Mouse (Mus musculus): Measurements from ENCODE around the gene Txnrd1. TPM values are rescaled to one million over a fixed set of nuclear protein-coding genes. Genes with fewer than 3 reads are reported as not detected.

The Txnrd1 gene
- polyA plus RNA-seq, 1 experiment from 2014 or later = 166 TPM

DNA sequence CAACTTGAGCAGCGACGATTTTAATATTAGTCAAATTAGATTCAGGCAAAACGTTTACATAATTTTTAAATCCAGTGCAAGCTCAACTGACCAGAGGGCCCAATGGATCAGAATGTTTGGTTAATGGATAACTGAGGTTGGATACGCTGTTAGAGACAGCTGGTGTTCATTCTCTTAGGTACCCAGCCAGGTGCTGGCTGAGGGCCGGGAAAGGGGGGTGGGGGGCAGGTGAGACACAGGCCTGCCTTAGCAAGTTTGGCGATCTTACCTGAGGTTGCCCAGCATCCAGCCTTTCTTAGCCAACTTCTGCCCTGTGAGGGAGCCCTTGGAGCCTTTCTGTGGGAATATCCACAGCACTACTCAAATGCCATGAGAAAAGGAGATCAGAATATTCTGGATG is 28.6 kb upstream of the Txnrd1 start:
- Histone ChIP-seq H3K27ac (no peak overlapping the region), H3K36me3 (no peaks in the 10 kb centered on the region), H3K4me2 (replicated peaks) (no peak overlapping the region), H3K9ac (no peak overlapping the region), H3K4me3 (no peak overlapping the region), H3K4me1 (0 out of 2 replicates have a peak, but pooled peaks cover 7% of the 10 kb centered on the region), H3K9me3 (no peaks in the 10 kb centered on the region), H3K27me3 (replicated peaks) (no peaks in the 10 kb centered on the region)
- WGBS = 83% methylated on average over 6 of the region's 6 CpGs
- ATAC-seq (ENCODE audit: low FRiP score, low read depth) = no peak

DNA sequence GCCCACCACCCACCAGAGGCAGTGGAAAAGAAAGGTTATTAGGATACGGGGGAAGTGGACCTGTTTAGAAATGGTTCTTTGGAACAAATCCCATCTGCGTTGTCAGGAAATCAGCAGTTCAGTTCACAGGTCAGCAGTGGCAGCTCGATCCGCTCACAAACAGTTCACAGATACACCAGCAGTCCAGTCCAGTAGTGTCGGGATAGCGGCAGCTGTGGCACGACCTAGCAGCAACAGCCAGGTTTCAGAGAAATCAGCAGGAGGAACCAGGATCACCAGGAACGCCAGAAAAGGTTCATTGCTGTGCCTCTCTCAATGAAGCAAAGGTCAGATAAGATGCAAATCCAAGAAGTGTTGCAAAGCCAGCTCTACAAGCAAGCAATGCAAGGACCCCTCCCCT is 27.3 kb upstream of the Txnrd1 start:
- WGBS = 88% methylated on average over 8 of the region's 8 CpGs
- no peak overlapping the region for H3K4me3 ChIP-seq
- H3K27ac ChIP-seq = no peak overlapping the region
- H3K4me1 ChIP-seq = 0 out of 2 replicates have a peak, but pooled peaks cover 7% of the 10 kb centered on the region
- no peaks in the 10 kb centered on the region for H3K27me3 ChIP-seq (replicated peaks)
- no peak for ATAC-seq (ENCODE audit: low FRiP score, low read depth)
- H3K36me3 ChIP-seq = no peaks in the 10 kb centered on the region
- H3K4me2 ChIP-seq (replicated peaks) = no peak overlapping the region
- no peaks in the 10 kb centered on the region for H3K9me3 ChIP-seq
- no peak overlapping the region for H3K9ac ChIP-seq

DNA sequence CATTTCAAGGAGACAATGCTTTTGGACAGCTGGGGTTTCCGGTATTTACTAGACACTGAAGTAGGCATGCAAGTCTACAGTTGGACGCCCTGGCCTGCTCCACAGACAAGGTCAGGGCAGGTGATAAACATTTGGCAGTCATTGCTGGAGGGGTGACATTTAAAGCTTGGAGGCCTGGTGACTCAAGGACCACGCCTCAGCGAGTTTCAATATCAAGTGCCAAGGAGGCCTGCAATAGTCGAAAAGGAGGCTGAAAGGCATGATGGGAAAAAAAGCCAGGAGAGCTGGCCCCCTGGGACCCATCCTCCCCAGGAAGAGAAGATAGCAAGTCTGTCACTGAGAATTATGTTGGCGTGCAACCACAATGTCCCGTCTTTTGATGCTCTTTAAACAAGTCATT is 26.5 kb upstream of the Txnrd1 start:
- 77% methylated on average over 7 of the region's 7 CpGs for WGBS
- no peak overlapping the region for H3K9ac ChIP-seq
- H3K4me2 ChIP-seq (replicated peaks) = no peak overlapping the region
- H3K9me3 ChIP-seq = no peaks in the 10 kb centered on the region
- no peak overlapping the region for H3K4me3 ChIP-seq
- no peak overlapping the region for H3K27ac ChIP-seq
- 0 out of 2 replicates have a peak, but pooled peaks cover 7% of the 10 kb centered on the region for H3K4me1 ChIP-seq
- no peaks in the 10 kb centered on the region for H3K36me3 ChIP-seq
- no peak for ATAC-seq (ENCODE audit: low FRiP score, low read depth)
- no peaks in the 10 kb centered on the region for H3K27me3 ChIP-seq (replicated peaks)

DNA sequence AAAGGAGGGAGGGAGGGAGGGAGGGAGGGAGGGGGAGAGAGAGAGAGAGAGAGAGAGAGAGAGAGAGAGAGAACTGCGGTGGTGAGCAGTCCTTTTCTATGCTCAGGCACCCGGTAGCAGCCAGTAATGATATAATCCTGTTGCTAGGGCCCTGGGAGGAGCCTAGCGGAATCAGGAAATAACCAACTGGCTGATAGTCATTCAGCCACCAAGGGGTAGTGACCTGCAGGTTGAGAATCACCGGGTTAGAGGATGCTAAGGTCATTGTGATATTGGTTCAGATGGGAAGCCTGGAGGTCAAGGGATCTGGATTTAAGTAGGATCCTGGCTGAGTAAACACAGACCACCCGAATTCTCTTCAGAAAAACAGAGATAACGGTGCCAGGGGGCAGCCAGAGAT is 25.6 kb upstream of the Txnrd1 start:
- 64% methylated on average over 6 of the region's 6 CpGs for WGBS
- no peaks in the 10 kb centered on the region for H3K36me3 ChIP-seq
- no peak overlapping the region for H3K4me2 ChIP-seq (replicated peaks)
- H3K27ac ChIP-seq = no peak overlapping the region
- no peak overlapping the region for H3K9ac ChIP-seq
- H3K4me1 ChIP-seq = 0 out of 2 replicates have a peak, but pooled peaks cover 7% of the 10 kb centered on the region
- no peak for ATAC-seq (ENCODE audit: low FRiP score, low read depth)
- H3K9me3 ChIP-seq = no peaks in the 10 kb centered on the region
- no peaks in the 10 kb centered on the region for H3K27me3 ChIP-seq (replicated peaks)
- no peak overlapping the region for H3K4me3 ChIP-seq

DNA sequence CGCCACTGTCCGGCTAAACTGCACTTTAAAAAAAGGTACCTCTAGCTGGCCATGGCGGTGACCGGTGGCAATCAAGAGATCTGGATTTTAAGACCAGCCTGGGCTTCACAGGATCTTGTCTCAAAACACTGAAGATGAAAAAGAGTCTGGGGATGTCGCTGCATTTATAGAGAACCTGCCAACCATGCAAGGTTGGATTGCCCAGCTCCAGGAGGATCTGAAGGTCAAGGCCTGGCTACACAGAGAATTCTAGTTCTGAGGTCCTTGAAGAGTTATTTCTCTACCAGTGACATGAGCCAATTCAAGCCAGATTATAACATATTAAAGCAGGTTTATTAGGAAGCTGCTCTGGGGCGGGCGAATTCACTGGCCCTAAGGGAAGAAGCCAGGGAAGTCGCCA is 24.9 kb upstream of the Txnrd1 start:
- peaks cover 9% of the 10 kb centered on the region for H3K4me1 ChIP-seq
- WGBS = 76% methylated on average over 8 of the region's 8 CpGs
- no peak overlapping the region for H3K4me3 ChIP-seq
- no peak for ATAC-seq (ENCODE audit: low FRiP score, low read depth)
- no peak overlapping the region for H3K27ac ChIP-seq
- H3K36me3 ChIP-seq = no peaks in the 10 kb centered on the region
- no peaks in the 10 kb centered on the region for H3K9me3 ChIP-seq
- no peak overlapping the region for H3K4me2 ChIP-seq (replicated peaks)
- no peaks in the 10 kb centered on the region for H3K27me3 ChIP-seq (replicated peaks)
- no peak overlapping the region for H3K9ac ChIP-seq

DNA sequence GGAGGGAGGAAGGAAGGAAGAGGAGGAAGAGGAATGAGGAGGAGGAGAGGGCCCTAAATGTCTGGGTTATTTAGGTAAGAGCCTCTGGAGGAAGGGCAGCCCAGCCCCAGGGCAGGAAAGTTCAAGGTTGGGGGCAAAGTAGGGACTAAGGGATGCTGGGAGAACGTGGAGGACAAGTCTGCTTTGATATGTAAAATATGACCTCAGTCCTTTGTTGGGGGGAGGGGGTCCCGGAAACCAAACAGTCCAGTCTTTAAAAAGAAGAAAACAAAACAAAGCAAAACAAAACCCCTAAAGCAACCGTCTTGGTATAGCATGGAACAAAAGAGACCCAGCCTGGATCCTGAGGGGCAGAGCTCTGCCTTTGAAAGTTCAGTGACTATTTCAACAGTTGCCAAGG is 24.4 kb upstream of the Txnrd1 start:
- H3K27ac ChIP-seq = no peak overlapping the region
- H3K4me2 ChIP-seq (replicated peaks) = no peak overlapping the region
- no peaks in the 10 kb centered on the region for H3K36me3 ChIP-seq
- peaks cover 13% of the 10 kb centered on the region for H3K4me1 ChIP-seq
- no peaks in the 10 kb centered on the region for H3K9me3 ChIP-seq
- WGBS = 7% methylated on average over 3 of the region's 3 CpGs
- no peaks in the 10 kb centered on the region for H3K27me3 ChIP-seq (replicated peaks)
- no peak overlapping the region for H3K9ac ChIP-seq
- H3K4me3 ChIP-seq = no peak overlapping the region
- ATAC-seq (ENCODE audit: low FRiP score, low read depth) = no peak

DNA sequence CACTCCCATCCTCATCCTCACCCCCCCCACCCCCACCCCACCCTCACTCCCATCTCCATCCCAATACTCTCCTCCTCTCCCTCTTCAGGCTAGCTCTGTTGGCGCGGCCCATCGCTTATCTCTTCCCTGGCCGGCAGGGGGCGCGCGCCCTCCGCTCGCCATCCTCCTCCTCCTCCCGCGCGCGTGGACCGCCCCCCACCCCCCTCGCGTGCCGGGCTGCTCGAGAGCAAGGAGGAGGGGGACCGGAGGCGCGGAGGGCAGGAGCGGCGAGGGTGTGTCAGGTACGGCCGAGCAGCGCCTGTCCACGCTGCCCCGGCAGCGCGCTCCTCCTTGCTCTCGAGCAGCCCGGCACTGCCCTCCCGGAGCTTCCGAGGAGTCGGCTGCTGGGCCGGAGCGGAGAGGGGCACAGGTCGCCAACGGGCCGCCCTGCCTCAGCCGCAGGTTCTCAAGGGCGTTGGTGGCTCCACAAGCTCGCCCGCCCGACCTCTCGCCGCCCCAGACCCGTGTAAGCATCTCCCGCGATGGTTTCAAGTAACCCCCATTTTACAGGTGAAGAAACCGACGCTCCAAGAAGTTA is 21.8 kb upstream of the Txnrd1 start:
- Histone ChIP-seq H3K9me3 (no peaks in the 10 kb centered on the region), H3K4me1 (peaks cover 13% of the 10 kb centered on the region), H3K9ac (peak overlapping the region; percentile 53), H3K27ac (no peak overlapping the region), H3K4me2 (replicated peaks) (peak overlapping the region; percentile 76), H3K27me3 (replicated peaks) (no peaks in the 10 kb centered on the region), H3K36me3 (no peaks in the 10 kb centered on the region), H3K4me3 (peak overlapping the region; percentile 54)
- WGBS = 6% methylated on average over 43 of the region's 52 CpGs
- peak; percentile 74 for ATAC-seq (ENCODE audit: low FRiP score, low read depth)

DNA sequence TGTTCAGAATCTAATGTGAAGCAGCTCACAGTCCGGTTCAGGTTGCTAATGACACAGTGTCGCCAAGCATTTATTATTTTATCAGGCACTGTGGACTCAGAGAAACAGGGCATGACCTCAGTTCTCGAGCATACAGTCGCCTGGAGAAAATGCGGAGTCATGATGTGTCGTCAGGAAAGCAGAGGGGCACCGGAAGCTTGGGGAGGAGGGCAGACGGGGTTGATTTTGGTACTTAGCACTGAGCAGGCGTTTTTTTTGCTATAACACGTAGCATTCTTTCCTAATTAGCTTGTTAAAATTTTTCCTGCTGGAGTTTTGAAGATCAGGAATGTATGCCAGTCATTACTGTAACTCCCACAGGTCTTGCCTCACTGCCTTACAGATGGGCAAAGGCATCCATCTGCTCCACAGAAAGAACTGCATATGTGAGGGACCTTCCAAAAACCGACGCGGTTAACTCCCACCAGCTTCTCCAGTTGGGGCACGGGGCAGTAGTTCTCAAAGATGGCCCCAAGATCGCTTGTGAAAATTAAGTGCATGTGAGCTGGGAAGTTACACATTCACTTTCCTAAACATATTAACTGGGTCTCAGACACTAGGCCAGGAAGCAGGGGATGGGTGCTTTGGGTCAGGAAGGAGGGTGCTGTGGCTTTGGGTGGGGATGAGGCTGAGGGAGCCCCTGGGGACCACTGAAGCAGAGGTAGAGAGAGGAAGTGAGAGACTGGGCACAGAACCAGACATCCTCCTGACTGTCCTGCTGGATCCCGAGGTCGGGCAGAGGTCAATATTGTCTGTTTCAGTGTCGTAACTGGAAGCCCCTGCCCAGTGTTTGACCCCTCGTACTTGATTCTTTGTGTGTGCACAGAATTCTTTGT is 19.4 kb upstream of the Txnrd1 start:
- ATAC-seq (ENCODE audit: low FRiP score, low read depth) = no peak
- no peak overlapping the region for H3K27ac ChIP-seq
- no peak overlapping the region for H3K4me3 ChIP-seq
- H3K27me3 ChIP-seq (replicated peaks) = no peaks in the 10 kb centered on the region
- peaks cover 11% of the 10 kb centered on the region for H3K4me1 ChIP-seq
- H3K9ac ChIP-seq = no peak overlapping the region
- H3K4me2 ChIP-seq (replicated peaks) = no peak overlapping the region
- no peaks in the 10 kb centered on the region for H3K36me3 ChIP-seq
- 34% methylated on average over 19 of the region's 19 CpGs for WGBS
- no peaks in the 10 kb centered on the region for H3K9me3 ChIP-seq

DNA sequence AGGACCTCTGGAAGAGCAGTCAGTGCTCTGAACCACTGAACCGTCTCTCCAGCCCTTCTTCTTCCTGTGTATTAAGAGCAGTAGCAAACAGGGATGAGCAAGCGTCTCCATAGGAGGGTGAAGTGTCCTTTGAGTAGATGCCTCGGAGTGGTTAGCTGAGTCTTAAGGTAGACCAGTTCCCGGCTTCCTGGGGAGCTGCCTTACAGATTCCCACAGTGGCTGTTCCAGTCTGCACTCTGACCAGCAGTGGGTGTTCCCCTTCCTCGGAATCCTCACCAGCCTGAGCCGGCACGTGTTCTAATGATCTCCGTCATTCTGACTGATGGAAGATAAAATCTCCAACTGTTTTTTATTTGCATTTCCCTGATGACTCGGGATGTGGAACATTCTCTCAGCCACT is 17.3 kb upstream of the Txnrd1 start:
- Histone ChIP-seq H3K27ac (no peak overlapping the region), H3K4me3 (no peak overlapping the region), H3K36me3 (no peaks in the 10 kb centered on the region), H3K4me1 (peaks cover 11% of the 10 kb centered on the region), H3K4me2 (replicated peaks) (no peak overlapping the region), H3K9me3 (no peaks in the 10 kb centered on the region), H3K27me3 (replicated peaks) (no peaks in the 10 kb centered on the region), H3K9ac (no peak overlapping the region)
- no peak for ATAC-seq (ENCODE audit: low FRiP score, low read depth)
- 78% methylated on average over 9 of the region's 9 CpGs for WGBS

DNA sequence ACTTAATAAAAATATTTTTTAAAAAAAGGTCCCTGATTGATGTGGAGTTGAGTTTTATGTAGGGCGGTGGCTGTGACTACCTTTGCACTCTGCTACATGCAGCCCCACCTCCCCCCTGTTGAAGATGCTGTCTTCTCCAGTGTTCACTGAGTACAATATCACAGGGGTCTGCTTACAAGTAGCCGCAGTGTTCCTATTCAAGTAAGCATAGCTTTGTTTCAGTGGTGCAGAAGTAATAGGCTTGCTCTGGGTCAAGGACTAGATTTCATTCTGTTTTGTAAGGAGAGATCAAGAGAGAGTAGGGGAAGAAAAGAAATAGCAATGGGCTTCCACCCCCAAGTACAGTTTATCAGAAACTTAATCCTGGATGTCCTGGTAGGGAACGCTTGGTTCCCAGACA is 16.2 kb upstream of the Txnrd1 start:
- H3K27ac ChIP-seq = no peak overlapping the region
- H3K9me3 ChIP-seq = no peaks in the 10 kb centered on the region
- WGBS = 45% methylated on average over 3 of the region's 3 CpGs
- no peak overlapping the region for H3K4me3 ChIP-seq
- no peak overlapping the region for H3K9ac ChIP-seq
- no peak for ATAC-seq (ENCODE audit: low FRiP score, low read depth)
- no peak overlapping the region for H3K4me2 ChIP-seq (replicated peaks)
- H3K36me3 ChIP-seq = no peaks in the 10 kb centered on the region
- H3K4me1 ChIP-seq = peaks cover 11% of the 10 kb centered on the region
- H3K27me3 ChIP-seq (replicated peaks) = no peaks in the 10 kb centered on the region

DNA sequence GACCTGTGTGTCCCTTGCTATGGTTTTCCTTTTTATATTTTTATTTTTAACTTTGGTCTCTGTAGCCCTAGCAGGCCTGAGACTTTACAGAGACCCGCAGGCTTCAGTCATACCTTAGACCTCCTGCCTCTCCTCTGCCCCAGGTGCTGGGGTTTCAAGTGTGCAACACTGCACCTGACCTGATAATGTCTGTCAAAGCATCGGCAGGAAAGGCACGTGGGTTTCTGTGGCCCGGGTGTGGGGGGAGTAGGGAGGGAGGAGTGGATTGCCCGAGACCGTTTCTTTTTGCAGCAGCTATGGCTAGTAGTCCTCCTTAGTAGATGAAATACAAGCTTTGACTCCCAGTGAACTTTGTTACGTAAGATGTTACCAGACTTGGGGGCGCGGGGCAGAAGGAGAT is 15.8 kb upstream of the Txnrd1 start:
- Histone ChIP-seq H3K9me3 (no peaks in the 10 kb centered on the region), H3K9ac (no peak overlapping the region), H3K27ac (no peak overlapping the region), H3K36me3 (no peaks in the 10 kb centered on the region), H3K27me3 (replicated peaks) (no peaks in the 10 kb centered on the region), H3K4me1 (peaks cover 11% of the 10 kb centered on the region), H3K4me3 (no peak overlapping the region), H3K4me2 (replicated peaks) (no peak overlapping the region)
- no peak for ATAC-seq (ENCODE audit: low FRiP score, low read depth)
- 61% methylated on average over 9 of the region's 9 CpGs for WGBS

DNA sequence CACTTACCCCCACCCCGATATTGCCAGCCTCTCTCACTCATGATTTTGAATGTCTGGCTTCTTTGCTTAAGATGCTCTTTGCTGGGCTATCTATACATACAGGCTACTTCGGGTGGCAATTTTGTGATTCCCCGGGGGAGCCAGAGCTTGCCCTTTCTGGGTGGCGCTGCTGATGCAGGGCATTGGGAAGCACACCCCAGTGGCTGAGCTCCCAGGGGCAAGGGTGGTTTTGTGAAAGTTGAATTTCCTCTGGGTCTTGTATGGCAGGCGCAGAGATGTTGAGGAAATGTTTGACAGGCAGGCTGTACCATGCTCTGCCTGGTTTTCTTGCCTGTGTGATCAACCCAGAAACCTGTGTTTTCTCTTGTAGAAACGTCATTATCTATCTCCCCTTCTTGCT is 15.1 kb upstream of the Txnrd1 start:
- no peak overlapping the region for H3K4me2 ChIP-seq (replicated peaks)
- H3K9ac ChIP-seq = no peak overlapping the region
- H3K4me1 ChIP-seq = peaks cover 11% of the 10 kb centered on the region
- H3K9me3 ChIP-seq = no peaks in the 10 kb centered on the region
- H3K27ac ChIP-seq = no peak overlapping the region
- ATAC-seq (ENCODE audit: low FRiP score, low read depth) = no peak
- H3K4me3 ChIP-seq = no peak overlapping the region
- H3K36me3 ChIP-seq = no peaks in the 10 kb centered on the region
- WGBS = 82% methylated on average over 6 of the region's 6 CpGs
- no peaks in the 10 kb centered on the region for H3K27me3 ChIP-seq (replicated peaks)
